Mouse (Mus musculus) ZHBTc4 (cell line): ENCODE measurements at regions not wholly inside any gene's neighbourhood (a gene's known extent, or its start where the extent isn't known, plus 50 kb on each side); places are given as distances from the start of the nearest gene placed in this dataset.

Experiments used
- DNase-seq: peaks from one replicate; pipeline ENCODE4 v3.0.0-alpha.2; 2011; ENCODE audit warnings: low read depth, low spot score

DNA sequence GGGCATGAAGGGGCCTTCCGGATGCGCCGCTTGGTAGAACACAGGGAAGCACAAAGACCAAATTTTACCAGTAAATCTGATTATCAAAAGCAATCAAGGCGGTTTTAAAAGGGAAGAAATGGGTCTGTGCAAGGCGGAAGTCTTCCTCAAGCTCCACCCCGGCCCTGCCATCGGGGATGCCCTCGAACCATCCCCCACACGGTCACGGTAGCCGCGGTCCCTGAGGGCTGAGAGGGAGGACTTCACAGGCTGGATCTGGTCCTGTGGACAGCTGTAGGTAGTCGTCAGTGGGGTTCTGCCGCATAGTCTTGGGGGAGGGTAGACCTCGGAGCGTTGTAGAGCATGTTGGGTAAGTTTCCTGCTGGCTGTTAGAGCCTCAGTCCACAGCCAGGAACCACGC is 104.9 kb downstream of the Tpra1 start:
- peak; percentile 37 for DNase-seq

DNA sequence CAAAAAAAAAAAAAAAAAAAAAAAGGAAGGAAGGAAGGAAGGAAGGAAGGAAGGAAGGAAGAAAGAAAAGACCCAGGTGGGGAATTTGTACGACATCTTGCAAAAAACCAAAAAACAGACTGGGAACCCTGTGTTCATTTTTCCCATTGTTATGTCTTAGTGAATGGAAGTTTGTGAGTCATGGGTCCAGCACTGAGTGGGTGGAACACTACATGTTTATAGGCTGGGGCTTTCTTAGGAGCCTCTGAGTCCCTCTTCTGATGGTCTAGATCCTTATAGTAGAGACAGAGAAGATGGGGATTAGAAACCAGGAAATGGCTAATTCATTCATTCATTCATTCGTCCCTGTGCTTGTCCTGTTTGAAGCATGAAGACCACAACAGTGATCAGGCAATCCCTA is 105.5 kb downstream of the Tpra1 start:
- no peak for DNase-seq

DNA sequence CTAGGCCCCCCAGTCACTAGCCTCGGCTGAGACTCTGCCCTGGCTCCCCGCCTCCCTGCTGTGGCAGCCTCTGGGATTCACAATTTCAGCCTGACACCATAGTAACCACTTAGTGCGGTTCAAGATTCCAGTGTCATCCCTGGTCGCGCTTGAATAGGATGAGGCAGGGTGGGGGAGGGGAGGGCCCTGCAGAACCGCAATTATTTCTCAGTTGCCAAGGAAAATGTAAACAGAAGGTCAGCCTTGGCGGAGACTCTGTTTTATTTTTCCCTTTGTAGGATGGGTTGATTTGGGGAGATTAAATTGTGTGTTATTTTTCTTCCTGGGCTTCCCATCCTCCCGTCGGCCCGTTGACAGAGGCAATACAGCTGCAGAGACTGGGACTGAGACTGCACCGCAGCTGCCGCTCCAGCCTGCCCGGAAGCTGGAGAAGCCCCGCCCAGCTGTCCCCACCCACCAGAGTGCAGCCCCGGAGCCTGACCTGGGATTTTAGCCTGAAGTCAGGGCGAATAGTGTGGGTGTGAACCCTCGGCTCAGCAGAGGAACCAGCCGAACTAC is 106.6 kb downstream of the Tpra1 start:
- peak; percentile 86 for DNase-seq

DNA sequence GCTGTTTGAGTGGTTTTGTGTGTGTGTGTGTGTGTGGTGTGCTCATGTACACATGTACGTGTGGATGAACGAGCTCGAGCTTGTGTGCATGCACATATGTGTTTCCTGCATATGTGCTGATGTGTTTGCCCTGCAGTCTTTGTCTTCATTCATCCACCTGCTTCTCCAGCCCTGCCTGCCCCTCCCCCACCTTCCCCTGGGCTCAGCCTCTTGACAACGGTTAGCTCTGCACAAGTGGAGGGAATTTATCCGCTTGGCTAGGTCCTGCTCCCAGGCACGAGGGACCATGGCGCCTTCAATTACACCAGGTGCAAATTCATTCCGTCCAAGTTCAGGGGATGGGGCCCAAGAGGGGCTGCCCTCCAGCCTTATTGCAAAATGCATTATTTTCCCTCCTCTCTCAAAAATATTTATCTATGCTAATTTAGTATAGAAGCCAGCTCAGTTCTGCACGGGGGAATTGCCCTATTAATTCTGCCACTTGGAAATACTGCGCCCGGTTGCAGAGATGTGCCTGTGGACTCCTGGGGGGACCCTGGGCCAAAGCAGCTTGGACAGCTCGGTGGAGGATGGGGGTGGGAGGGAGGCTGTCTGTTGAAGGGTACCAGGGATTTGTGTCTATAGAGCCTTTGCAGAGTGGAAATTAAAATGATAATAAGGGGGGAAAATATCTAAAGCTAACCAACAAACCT is 111.1 kb downstream of the Tpra1 start:
- peak; percentile 28 for DNase-seq

DNA sequence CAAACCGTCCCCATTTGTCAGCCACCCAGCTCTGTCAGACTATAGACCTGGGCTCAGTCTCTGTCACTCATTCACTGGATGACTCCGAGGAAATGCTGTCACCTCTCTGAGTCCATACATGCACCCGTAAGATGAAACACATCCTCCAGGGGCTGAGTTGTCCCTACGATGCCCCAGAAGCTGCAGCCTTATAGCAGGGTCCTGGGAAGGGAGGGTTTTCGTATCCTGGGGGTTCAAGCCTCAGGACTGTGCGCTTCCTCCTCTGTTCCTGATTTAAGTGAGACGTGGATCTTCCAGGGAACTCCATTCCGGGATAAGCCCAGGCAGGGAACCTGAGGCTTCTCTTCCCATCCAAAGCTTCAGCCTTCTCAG is 111.6 kb downstream of the Tpra1 start:
- DNase-seq = no peak

DNA sequence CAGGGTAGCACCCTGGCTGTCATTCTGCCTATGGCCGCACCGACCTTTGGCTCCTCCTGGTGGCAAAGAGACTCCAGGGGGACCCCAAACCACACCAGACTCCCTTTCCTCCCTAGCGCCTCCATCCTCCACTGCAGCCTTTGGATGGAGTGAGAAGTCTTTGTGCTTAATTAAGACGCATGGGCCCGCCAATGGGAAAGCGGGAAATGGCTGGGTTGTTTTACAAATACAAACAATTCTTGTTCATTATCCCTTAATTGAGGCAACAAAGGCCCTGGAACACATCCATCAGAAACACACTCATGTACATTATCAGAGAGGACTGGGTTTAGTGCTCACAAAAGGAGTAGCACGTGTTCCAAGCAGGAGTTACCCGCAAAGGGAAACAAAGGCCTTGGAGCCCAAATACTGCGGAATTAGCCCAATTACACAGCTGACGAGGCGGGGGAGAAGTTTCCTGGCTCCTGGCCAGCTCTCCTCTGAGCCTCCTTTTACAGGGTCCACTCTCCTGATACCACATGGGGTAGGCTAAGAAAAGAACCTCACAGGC is 122.1 kb downstream of the Tpra1 start:
- peak; percentile 11 for DNase-seq

- DNase-seq = peak; percentile 18
Observed at GRCm38 (mm10) chr6:89033433-89034298, 131.6 kb downstream of the Tpra1 start.

GRCm38 (mm10) chr6:89034455-89034854 is 132.4 kb downstream of the Tpra1 start:
- no peak for DNase-seq

DNA sequence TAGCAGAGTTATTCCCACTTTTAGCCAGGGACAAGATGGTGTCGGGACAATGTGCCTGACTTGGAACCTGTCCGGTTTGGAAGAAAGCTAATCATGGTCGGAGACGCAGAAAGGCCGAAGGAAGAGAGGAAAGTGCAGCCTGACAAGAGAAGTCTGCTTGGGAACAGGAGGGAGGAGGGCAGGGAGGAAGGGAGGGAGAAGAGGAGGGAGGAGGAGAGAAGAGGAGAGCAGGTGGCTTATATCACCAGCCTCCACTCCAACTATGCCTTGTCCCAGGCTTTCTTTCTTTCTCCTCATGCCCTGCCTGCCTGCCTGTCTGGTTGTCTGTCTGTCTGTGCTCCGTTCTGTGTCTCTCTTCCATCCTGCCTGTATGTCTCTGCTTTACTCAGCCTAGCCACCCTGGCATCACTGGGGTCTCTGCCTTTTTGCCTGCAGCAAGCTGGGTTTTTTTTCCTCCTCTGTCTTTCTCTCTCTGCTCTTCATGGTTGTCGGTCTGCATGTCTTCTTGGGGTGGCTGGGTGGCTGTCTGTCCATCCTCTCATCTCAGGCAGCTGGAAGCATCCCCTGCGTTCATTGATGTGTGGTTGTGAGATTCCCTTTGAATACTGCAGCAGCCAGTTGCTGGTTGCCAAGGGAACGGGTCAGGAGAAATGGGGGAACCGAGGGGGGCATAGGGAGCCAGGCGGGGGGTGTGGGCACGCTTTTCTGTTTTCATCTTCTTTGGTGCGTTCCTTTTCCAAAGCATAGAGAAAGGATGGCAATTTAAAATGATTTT is 133.2 kb downstream of the Tpra1 start:
- DNase-seq = no peak

DNA sequence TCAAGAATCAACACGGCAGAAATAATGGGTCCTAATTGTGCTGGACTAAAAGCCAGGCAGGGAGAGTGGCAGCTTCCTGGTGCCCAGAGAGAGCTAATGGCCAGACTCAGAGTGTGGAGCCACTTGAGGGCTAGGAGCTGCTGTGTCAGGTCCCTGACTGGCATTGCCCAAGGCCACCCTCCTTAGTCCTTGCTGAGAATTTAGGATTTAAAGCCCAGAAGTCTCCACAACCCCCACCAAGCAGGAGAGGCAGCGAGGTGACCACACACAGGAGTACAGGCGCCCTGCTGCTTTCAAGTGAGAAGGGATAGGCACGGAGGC is 133.7 kb downstream of the Tpra1 start:
- no peak for DNase-seq

DNA sequence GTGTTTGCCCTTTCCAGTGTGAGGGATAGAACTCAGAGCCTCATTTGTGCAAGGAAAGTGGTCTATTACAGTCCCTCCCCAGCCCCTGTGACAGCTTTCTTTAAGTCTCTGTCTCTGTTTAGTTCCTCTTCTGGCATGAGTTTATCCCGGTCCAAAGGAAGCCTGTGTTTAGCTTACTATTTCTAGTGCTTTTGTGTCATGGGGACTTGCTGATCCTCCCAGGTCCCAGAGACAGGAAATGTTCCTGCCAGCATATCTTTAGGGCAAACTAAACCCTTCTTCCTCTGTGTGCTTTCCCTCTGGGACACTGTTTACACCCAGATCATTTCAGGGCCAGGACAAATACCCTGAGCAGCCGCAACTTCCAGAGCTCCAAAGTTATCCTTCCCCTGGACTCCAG is 135.3 kb downstream of the Tpra1 start:
- DNase-seq = no peak

DNA sequence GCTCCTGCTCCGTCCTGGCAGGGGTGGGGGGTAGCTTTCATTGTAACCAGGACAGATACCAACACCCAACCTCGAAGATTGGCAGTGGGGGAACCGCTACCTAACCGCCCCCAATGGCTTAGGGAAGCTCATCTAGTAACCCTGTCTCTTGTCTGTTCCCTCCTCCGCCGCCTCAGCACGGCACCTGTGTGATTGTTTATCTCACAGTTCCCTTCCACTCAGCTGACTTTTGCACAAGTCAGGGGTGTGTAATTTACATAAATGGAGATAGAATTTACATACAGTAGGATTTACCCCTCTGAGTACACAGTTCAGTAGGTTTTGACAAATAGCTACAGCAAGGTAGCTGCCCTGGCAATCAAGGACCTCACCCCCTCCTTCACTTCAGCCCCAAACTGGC is 135.8 kb downstream of the Tpra1 start:
- DNase-seq = no peak

GRCm38 (mm10) chr6:89040919-89041318 is 138.9 kb downstream of the Tpra1 start:
- no peak for DNase-seq

- peak; percentile 44 for DNase-seq
Observed at GRCm38 (mm10) chr6:89042478-89043239, 140.6 kb downstream of the Tpra1 start.

- peak; percentile 20 for DNase-seq
Observed at GRCm38 (mm10) chr6:89045436-89045966, 143.4 kb downstream of the Tpra1 start.

GRCm38 (mm10) chr6:89046476-89046875 is 144.4 kb downstream of the Tpra1 start:
- peak; percentile 72 for DNase-seq

GRCm38 (mm10) chr6:89047629-89048332 is 145.7 kb downstream of the Tpra1 start:
- peak; percentile 59 for DNase-seq

- DNase-seq = peak; percentile 43
Observed at GRCm38 (mm10) chr6:89049290-89049689, 147.2 kb downstream of the Tpra1 start.

GRCm38 (mm10) chr6:89050575-89051270 is 148.7 kb downstream of the Tpra1 start:
- DNase-seq = no peak
